Mouse (Mus musculus) left cerebral cortex, postnatal 25 days (tissue): ENCODE measurements around the gene Tulp1. TPM values are rescaled to one million over a fixed set of nuclear protein-coding genes. Genes with fewer than 3 reads are reported as not detected.
A peak's percentile ranks its signal among the peaks of the same experiment; 100 is the strongest.
"Not testable (repeated sequence)": the region's sequence is repeated elsewhere in the genome, so short reads cannot be mapped to it uniquely, and the experiment has no call there.

Source experiments
- DNase-seq, 2 experiments: peaks; one replicate each; pipeline ENCODE4 v3.0.0; 2022; ENCODE audit warnings: low spot score in 2 of 2, mixed read lengths in 1 of 2
- intact Hi-C: fragments of 180-260 bp; cut with DNase I; formaldehyde crosslinking; loops from one replicate; pipeline ENCODE4 v1.15.1; 2025
- total RNA-seq, 2 experiments: library from RNA; stranded (reverse); gene quantifications; 2 replicates each; pipeline ENCODE4 v1.2.3; 2021

The Tulp1 gene
- total RNA-seq, 2 experiments from 2014 or later: not detected

DNA sequence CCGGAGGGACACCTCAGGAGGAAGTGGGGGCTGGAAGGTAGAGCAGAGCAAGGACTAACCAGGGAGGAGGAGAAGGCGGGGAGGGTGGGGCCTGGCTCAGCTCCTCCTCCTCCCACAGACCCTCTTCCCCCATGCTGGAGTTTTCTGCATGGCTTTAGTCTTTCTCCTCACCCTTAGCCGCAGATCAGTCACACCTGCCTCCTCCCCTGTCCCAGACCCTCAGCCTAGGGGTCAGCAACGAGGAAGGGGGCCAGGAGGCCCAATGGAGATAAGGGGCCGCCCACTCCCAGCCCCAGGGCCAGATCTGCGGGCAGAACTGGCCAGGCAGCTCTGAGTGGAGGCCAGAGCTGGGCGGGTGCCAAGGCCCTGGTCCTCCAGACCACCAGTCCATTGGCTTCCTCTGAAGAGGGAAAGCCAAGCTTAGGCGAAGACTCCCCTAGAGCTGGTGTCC lies 19.7 kb downstream of the Tulp1 start:
- intact Hi-C loops: no loop called here
- no peak for DNase-seq

DNA sequence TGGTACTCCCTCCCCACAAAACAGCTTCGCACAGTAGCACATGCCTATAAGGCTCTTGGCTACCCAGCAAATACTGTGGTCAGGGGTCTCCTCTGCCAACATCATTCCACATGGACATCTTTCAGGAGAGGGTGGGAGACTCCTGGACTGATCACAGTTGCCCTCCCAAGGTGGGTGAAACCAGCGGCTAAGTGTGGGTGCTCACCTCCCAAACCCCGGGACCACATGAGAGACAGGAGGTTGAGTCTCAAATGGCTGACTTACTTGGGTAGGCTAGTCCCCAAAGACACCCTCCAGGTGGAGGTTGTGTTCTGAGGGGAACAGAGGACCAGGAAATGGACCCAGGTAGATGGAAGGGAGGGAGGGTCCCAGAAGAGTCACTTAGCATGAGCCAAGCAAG lies 20.4 kb downstream of the Tulp1 start:
- intact Hi-C loops: no loop called here
- DNase-seq: no peak

DNA sequence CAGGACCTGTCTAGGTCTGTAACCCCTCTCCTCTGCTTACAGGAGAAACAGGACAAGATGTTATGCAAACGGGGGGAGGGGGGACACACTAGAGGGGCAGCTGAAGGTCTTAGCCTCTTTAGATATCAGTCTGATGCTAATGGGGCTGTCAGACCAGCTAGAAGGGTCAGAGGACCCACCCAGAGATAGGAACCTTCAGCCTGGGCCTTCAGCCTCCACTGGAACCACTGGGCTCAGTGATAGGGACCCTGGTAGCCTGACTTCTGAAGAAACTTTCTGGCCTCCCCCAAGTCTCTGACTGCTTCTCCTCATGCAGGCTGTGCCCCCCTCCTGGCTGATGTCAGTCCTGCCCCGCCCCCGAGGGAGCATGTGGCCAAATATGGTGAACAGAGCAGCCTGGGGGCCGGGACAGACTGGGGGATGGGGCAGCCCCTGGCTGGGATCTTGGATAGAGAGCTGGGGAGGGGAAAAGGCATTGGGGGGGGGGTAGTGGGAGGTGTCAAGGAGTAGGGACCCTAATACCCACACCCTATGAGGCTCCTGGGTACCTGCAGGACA lies 20.9 kb downstream of the Tulp1 start:
- intact Hi-C loops: no loop called here
- DNase-seq: no peak

DNA sequence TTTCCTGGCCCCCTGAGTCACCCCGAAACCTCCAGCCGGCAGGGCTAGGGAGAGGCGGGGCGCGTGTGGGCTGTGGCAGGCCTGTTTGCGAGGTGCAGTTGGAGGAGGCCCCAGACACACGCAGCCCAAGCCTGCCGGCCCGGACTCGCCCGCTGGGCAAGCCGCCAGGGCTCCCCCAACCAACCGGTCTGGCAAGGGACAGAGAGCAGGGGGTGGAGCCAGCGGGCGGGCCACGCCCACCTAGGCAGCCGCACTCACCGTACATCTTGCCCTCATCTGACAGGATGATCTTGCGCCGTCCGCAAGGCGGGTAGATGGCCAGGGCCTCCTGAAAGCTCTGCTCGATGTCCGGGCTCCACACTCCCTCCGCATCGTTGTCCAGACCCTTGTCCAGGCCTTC lies 23.9 kb downstream of the Tulp1 start:
- peak in 1 of 2 experiments; percentile 50 for DNase-seq
- intact Hi-C loops: no loop called here

DNA sequence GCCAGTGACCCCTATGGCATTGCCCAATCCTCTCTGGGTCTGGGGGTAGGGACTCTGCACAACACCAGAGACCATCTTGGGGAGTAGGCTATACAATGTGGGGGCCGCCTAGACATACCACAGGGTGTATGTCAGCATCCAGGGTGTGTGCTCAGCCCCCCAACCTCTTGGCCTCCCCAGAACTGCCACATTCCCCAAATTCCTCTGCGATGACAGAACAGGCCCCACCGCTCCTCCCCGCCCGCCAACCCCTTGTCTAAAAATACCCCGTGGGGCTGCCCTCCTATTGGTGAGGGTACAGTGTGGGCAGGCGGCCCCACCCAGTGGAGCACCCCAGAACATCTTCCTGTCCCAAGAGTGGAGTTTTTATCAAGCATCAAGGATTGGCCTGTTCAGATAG lies 24.4 kb downstream of the Tulp1 start:
- intact Hi-C loops: no loop called here
- no peak for DNase-seq

DNA sequence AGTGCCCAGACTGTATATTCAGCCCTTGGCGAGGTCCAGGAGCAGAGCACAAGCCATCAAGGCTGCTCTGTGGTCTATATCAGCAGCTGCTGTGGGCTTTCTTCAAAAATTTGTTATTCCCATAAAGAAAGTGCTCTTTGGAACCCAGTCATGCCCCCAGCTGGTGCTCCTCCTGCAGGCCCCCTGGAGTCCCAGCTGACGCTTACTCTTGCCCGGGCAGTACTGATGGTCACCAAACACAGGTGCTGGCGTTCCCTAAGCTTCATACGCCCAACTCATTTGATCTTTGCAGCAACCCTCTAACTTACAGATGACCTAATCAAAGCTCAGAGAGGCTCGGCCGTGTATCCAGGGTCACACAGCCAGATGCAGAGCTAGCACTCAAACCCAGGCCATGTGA lies 27.5 kb downstream of the Tulp1 start:
- no peak for DNase-seq
- intact Hi-C loops: no loop called here

DNA sequence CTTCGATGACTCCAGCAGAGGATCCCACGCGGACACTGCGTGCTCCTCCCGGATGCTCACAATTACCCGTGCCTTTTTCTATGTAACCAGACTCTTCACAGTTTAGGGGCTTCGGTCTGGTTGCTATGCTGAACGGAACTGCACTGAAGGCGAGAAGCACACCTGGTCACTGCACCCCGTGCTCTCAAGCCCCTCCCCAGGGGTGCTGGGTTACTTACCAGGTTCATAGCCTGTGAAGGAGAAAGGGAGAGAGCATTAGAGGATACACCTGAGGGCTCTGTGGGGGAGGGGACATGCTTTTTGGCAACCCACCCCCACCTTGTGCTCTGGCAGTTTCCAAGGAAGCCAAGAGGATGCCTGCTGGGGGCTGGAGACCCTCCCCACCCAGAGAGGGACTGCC lies 29.8 kb downstream of the Tulp1 start:
- DNase-seq: no peak

DNA sequence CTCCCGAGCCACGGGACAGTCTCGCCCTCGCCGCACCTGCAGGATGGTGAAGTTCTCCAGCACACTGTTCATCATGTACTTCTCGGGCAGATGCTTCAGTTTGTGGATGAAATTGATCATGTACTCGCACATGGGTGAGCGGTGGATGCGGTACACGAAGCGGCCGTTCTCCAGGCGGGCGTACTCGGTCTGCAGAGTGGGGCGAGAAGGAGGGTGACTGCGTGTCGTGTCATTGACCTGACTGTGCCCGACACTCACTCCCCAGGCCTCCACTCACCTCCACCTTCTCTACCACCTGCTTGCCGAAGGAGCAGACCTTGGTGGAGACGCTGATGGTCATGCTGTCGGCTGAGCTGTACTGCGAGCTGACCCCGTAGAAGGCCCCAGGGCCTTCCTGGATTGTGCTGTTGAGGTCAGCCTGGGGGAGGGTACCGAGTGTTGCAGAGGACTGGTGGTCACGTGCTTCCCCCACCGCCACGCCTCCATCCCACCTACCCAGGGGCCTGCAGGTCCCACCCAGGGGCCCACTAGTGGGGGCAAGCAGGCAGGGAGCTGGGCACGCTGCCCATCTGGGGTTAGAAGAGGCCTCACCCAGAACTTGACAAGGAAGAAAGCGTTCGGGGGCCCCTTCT lies 32.0 kb downstream of the Tulp1 start:
- DNase-seq: no peak
- intact Hi-C loops: no loop called here

More for the DNA sequence above, 29.8 kb downstream of the Tulp1 start:
- intact Hi-C loops: no loop called here

DNA sequence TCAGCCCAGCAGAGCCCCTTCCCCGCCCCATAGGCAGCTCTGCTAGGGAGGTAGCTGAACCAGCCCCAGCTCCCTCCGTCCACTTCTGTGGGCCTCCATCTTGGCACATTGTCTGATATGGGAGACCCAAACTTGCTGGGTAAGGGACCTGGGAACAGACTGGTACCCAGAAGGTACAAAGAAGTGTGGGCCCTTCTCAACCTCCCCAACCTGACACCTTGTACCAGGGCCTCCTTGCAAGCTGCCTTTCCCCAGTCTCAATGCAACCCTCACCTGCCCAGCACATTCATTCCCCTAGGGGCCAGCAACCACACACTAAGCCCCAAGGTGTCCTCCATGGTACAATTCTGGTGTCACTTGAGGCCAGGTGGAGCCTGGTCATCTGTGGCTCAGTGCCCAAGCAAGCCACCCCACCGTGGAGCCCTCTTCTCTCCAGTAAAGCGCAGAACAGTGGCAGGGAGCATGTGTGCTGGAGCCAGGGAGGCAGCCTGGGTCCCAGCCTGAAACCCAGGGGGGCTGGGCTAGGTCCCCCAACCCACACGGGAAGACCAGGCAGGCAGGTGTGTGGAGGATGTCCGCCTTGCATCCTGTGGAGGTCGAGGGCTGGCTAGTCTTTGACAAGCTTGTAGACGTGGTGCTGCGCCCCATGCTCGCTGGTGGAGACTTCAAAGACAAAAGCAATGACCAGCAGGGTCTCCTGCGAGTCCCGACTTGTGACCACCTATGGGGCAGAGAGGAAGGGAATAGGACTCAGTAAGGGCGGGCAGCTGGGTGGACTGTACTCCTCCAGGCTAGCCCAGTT lies 32.7 kb downstream of the Tulp1 start:
- intact Hi-C loops: no loop called here
- no peak for DNase-seq

DNA sequence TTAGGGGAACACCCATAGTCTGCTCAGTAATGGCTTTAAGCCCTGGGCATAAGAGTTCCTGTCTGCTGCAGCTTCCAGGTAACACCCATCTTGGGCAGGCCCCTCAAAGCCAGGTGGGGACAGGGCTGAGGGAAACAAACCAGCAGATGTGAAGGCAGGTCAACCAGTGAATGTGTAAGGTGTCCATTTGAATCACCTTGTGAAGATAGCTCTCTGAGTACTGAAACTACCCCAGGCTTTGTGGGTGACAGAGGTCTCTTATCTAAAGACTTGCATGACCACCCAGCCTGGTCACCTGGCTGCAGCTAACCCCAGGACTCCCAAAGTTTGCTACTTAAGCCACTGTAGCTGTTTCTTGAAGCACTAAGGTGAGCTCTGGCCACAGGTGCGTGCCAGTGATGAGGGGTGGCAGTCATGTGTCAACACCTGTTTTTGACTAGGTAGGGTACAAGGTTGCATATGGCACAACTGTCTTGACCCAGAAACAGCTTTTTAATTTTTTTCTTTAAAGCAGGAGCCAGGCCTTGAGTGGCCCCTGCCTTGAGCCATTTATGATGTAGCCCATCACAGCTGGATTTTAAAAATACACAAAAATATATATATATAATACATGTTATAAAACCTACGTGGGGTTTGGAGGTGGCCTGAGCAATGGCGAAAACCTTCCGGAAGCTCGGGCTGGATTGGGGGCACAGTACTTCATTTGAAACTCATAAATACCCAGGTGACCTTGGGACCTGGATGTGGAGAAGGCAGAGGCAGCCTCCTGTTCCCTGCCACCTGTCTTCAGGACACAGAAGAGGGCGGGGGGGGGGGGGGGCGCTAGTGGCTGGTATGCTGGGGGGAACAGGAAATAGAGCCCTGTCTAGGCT lies 33.5 kb downstream of the Tulp1 start:
- DNase-seq: no peak
- intact Hi-C loops: no loop called here

DNA sequence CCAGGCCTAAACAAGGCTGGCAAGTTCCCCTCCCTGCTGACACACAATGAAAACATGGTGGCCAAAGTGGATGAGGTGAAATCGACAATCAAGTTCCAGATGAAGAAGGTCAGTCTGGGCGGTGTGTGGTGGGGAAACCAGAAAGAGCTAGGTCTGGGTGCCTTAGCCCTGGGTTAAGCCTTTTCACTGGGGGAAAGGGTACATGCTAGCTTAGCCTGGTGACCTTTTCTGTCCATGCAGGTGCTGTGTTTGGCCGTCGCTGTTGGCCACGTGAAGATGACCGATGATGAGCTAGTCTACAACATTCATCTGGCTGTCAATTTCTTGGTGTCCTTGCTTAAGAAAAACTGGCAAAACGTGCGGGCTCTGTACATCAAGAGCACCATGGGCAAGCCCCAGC lies 34.4 kb downstream of the Tulp1 start:
- DNase-seq, intact Hi-C loops: not testable (repeated sequence)

DNA sequence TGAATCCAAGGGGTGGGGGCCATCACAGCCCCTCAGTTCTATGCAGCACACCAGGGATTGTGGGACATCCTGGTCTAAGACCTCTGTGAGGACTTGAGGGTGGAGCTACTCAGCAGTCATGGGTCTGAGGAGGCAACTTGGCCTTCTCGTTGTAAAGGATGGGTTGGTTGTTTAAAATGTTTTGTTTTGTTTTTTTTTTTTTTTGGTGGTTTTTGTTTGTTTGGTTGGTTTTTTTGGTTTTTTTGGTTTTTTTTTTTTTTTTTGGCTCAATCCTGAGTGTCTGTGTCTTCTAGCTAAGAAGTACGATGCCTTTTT lies 34.8 kb downstream of the Tulp1 start:
- intact Hi-C loops: no loop called here
- no peak for DNase-seq

DNA sequence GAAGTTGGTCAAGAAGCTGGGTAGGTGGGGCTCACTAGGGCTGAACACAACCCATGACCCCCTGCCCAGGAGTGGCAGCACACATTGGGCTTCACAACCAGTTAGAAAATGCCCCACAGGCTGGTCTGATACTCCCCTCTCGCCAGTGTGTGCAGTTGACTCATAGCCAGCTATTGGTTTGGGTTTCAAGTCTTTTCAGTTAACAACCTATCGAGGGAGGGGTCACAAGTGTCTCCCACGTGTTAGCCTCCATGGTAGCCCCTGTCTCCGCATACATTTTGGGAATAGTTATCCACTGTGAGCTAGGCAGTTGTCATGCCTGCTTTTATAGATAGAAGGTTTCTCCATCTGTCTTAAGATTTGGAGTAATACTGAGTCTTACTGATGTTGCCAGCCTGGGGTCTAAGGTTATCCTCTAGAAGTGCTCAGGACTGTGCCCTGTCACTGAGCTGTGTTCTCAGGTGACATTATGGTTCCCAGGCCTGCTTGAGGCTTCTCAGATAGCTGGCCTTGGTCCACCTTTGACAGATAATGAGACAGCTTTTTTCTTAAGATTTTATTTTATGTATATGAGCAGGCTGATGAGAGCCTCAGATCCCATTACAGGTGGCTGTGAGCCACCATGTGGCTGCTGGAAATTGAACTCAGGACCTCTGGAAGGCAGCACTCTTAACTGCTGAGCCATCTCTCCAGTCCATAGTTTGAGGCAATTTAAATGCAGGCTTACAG lies 35.4 kb downstream of the Tulp1 start:
- intact Hi-C loops: loop anchor here (5.0 kb wide), 2 partner anchors 97 to 193 kb away; partner anchors contain the start of gene Ppard

DNA sequence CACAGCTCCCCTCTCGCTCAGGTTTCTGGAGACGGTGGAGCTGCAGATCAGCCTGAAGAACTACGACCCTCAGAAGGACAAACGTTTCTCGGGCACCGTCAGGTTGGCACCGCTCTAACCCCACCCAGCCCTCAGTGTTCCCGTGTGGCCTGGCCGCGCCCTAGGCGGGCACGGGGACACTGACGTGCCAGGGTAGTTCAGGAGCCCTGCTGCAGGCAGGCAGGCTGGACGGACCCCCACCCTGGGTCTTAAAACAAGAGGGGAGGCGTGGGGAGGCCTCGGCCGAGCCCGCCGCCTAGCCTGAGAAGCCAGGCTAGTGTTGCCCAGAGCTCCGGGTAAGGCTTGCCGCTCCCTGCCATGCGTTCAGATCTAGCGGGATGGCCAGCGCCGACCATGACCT lies 36.1 kb downstream of the Tulp1 start:
- DNase-seq: no peak
- intact Hi-C loops: loop anchor here (5.0 kb wide), 2 partner anchors 97 to 193 kb away; partner anchors contain the start of gene Ppard

More for the DNA sequence above, 35.4 kb downstream of the Tulp1 start:
- no peak for DNase-seq

DNA sequence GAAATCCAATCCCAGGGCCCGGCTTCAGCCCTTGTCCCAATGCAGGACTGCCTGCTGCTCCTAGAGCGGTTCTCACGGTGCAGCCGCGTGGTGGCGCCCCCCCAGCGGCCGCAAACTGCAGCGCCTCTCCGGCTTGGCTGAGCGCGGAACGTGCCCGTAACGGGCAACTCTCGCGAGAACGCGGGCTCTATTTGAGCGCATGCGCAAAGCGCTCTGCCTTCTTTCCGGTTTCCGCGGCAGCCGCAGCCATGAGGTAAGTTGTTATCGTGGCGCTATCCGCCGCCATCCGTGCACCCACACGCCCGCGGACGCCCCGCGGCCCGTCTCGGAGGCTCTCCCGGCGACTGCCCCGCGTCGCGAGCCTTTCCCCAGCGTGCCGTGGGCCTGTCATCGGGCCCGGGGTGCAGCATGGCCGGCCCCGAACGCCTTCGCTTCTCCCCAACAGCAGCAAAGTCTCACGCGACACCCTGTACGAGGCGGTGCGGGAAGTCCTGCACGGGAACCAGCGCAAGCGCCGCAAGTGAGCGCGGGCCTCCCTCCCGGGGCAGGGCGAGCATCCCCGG lies 36.6 kb downstream of the Tulp1 start, which contains the start of gene Rpl10a:
Rpl10a (plus strand) TSS at position 106 of the 563 bp plus-strand sequence.
- peak; percentile 97 to 98 for DNase-seq
- intact Hi-C loops: loop anchor here (5.0 kb wide), 2 partner anchors 96 to 194 kb away; partner anchors contain the start of gene Ppard

DNA sequence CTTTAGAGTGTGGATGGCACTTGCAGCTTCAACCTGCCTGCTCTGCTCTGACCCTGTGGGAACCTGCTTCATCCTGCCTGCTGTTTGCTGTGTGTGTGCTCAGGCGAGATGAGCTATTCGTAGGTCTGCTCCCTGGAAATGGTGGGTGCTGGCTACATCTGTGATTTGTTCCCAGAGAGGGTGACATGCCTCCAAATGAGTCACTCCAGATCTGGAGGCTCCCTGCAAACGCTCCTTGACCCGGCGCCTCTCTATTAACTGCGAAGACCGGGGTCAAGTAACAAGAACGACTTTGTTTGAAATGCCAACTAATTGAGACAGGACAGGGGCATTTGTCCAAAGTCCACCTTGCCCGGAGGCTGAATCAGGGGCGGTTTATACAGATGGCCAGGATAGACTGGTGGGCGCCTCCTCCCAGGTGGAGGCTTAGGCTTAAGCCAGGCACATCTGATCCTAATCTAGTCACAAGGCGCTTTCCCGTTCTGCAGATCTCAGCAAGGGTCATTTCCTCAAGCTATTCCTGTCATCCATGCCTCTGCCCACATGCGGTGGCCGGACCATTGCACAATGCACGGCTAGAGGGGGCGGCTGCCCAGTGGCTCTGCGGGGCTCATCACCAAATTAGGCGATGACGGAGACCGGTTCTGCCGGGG lies 37.2 kb downstream of the Tulp1 start:
- peak in 1 of 2 experiments; percentile 68 for DNase-seq
- intact Hi-C loops: loop anchor here (5.0 kb wide), 2 partner anchors 95 to 195 kb away; partner anchors contain the start of gene Ppard

DNA sequence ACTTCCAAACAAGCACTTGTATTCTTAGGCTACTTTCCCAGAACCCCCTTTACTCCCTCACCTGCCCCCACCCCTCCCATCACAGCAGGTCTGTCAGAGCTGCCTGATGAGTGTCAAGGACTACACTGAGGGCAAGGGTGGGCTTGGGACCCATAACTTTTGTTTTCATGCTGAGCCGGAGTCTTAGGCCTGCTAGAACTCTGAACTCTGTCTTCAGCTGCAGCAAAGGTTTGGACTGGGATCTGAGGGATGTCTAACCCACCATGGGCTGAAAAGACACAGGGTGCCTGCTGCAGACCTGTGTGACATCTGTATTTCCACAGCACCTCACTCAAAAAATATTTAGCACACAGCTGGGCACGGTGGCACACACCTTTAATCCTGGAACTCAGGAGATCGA lies 38.1 kb downstream of the Tulp1 start:
- intact Hi-C loops: loop anchor here (5.0 kb wide), 2 partner anchors 95 to 195 kb away; partner anchors contain the start of gene Ppard
- no peak for DNase-seq

DNA sequence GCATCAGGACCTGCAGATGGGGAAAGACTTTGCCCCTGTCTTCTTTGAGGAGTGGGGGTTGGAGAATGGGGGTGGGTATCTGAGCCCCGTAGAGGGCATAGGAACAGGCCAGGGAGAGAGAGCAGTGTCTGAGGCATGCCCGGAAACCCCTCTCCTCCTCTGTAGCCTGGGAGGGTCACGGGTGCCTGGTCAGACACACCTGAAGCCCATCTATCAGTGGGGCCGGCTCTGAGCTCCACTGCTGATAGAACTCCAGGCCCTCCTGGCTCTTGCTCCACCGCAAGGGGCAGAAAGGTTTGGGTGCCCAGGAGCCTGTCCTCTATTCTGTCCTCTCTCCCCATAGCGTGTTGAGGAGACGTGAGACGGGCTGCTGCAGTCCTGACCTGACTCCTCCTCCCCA lies 39.3 kb downstream of the Tulp1 start:
- no peak for DNase-seq
- intact Hi-C loops: loop anchor here (5.0 kb wide), 2 partner anchors 93 to 197 kb away; partner anchors contain the start of gene Ppard
